Mouse (Mus musculus) Muller cell, postnatal 12 days (primary cell): ENCODE measurements at regions not wholly inside any gene's neighbourhood (a gene's known extent, or its start where the extent isn't known, plus 50 kb on each side); places are given as distances from the start of the nearest gene placed in this dataset.

Source experiments
- DNase-seq: peaks from one replicate; pipeline ENCODE4 v3.0.0-alpha.2; 2015; ENCODE audit errors: inconsistent ontology term

- DNase-seq: no peak
These were observed 364.0 kb downstream of the Cntnap4 start for GRCm38 (mm10) chr8:112933815-112934214.

DNA sequence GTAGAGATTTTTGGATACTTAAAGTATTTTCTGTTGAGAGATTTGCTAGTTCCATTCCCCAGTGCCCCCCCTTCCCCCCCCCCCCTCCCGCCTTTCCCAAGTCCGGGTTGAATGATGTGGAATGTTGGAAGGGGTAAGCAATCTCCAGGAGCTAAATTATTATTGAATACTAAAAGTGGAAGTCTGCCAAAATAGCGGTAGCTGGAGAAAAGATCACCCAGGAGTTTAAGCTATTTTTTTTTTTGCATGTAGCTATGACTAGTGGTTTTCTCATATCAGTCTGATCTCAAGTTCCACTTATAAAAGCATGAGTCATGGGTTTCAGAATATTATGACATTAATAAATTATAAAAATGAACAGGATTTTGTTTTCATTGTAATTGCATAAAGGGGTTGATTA lies 365.6 kb downstream of the Cntnap4 start:
- peak; percentile 70 for DNase-seq

GRCm38 (mm10) chr8:112935897-112936719 lies 366.3 kb downstream of the Cntnap4 start:
- peak; percentile 94 for DNase-seq

- DNase-seq: peak; percentile 31
These were observed 402.6 kb downstream of the Cntnap4 start for GRCm38 (mm10) chr8:112972418-112972817.

- peak; percentile 44 for DNase-seq
These were observed 405.9 kb downstream of the Cntnap4 start for GRCm38 (mm10) chr8:112975734-112976133.

- peak; percentile 89 for DNase-seq
These were observed 406.5 kb downstream of the Cntnap4 start for GRCm38 (mm10) chr8:112976312-112976711.

DNA sequence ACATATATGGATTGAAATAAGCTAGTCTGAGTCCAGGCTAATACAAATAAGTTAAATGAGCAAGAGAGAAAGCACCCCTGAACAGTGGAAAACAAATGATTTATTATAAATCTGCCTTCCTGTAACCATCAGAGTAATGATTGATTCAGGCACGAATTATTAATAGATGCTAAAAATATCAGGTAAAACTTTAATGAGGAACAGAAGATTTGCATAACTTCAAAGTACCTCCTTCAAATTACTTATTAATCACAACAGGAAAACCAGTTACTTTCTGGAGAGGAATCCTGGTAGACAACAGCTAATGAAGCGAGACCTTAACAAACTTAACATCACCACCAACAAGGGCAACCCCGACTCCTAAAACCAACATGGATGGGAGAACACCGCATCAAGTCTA lies 423.9 kb downstream of the Cntnap4 start:
- no peak for DNase-seq

DNA sequence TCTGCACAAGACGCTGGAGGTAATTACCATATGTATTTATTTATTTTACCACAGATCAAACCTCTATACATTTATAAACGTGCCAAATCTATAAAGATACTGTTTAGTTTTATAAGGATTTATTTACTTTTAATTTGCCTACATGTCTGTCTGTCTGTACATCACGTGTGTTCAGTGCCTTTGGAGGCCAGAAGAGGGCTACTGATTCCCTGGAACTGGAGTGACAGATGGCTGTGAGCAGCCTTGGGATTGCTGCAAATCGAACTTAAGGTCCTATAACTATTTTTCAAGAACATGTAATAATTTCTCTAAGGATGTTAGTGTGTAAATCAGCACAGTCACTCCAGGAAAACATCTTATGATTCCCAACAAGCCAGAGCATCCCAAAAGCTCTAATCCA lies 437.5 kb downstream of the Cntnap4 start:
- no peak for DNase-seq

DNA sequence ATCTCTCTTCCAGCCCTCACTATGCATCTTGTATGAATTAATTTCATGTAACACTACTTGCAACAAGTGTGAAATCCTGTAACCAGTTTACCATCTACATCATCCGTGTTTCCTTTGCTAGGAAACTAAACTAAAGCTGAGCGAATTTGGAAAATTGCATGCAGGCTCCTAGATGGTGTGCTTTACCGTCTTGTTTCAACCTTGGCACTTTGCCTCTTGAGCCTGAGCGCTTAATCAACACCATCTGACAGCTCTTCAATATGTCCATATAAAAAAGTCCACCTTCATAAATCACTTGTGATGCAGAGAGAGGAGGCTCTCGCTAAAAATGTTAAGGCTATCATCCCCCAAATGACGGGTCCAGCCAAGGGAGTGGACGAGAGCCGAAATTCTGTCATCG lies 459.0 kb downstream of the Cntnap4 start:
- DNase-seq: no peak

DNA sequence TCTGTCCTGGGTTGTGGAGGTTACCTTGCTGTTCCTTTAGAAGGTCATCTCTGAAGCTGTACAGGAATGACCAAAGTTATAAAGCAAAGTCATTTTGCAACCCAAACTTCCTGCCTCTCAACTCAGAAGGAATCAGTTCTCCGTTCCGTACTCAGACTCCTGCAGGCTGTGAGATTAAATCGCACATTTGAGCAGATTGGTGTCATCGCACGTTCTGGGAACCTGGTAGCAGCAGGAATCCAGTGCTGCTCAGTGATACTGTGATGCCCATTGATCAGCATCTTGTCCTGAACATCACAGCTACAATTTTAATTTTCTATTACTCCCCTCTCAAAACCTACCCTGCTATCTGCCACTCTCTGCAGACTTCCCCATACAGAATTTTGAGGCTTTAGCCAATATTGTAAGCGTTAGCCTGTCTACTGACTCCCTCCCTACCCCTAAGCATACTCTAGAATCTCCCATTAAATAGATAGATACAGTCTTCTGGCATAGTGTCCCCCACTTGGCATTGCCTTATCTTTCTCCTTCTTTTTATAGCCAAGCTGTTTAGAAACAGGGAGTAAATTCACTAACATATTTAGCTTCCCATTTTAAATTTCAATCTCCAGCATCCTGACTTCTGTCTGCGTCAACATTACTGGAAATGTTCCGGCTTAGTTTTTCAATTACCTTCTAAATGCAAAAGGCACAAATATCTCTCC lies 482.1 kb downstream of the Cntnap4 start:
- DNase-seq: no peak

DNA sequence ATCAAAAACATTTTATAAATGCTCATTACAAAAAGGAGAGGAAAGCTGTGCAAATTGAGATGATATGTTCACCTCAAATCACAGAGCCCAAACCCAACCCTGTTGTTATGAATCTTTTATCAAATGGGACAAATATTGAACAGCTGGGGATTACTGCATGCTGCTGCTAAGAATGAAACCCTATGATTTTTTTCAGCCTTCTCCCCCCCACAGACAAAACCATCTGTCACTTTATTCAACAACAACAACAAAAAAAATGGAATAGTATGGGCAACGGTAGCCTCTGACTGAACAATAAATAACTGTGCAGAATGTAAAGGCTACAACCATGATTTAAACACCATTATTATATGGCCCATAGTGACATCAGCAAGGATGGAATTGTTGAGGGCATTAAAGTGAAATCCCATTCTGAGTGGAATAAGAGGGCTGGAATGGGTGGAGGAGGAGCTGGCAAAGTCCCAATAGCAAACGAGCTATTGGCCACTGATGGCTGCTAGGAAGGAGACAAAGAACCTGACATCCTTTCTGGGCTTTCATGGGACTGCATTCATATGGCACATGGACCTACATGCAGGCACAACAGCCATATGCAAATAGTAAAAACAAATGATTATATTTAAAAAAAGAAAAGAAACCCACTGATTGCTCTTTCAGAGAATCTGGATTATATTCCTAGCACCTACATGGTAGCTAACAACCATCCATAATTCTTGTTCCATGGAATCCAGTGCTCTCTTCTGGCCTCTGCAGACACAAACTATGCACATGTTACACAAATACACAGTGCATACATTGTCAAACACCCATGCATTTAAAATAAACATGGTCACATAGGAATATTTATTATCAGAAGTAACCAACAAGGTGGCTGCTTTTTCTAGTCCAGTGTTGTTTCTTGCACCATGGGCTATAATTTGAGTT lies 495.7 kb downstream of the Cntnap4 start:
- DNase-seq: no peak

DNA sequence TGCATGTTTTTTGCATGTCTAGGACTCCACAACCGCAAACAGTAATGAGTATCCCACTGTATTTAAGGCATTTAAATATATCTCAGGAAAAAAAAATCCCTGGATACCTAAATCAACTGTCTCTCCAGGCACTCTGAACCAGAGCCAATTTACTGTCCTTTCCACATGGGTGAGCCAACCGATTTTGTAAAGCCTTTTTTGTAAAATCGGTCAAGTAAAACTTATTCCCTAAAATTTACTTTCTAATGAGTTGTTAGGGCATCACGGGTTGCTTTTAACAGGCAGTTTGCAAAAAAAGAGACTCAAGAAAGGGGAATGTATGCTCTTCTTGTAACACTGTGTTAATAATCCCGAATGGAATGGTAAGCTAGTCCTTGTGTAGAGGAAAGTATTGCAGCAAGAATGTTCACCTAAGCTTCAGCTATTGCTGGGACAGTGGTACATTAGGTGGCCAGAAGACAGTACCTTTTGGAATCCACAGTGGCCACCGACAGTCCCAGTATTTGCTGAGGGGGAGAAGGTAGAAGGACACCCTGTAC lies 496.4 kb downstream of the Cntnap4 start:
- DNase-seq: peak; percentile 80

DNA sequence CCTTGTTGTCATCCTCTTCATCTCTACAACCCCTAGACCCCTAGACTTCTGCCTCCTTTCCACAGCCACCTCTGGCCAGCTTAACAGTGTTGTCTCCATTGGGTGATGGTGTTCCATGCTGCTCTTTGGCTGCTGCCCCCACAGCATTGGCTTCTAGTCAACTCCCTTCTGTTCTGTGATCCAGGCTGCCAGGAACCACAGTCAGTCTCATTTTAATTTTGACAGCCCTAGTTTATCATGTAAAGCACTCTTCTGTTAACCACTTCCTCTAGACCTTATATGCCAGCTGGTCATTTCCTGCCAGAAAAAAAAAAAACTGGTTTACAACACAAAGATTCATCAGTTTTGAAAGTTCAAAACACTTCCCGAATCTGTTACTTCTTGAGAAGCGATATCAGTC lies 514.1 kb downstream of the Cntnap4 start:
- no peak for DNase-seq

GRCm38 (mm10) chr8:113087586-113087985 lies 517.7 kb downstream of the Cntnap4 start:
- no peak for DNase-seq

- DNase-seq: no peak
These were observed 523.7 kb upstream of the Mon1b start for GRCm38 (mm10) chr8:113111665-113112064.

DNA sequence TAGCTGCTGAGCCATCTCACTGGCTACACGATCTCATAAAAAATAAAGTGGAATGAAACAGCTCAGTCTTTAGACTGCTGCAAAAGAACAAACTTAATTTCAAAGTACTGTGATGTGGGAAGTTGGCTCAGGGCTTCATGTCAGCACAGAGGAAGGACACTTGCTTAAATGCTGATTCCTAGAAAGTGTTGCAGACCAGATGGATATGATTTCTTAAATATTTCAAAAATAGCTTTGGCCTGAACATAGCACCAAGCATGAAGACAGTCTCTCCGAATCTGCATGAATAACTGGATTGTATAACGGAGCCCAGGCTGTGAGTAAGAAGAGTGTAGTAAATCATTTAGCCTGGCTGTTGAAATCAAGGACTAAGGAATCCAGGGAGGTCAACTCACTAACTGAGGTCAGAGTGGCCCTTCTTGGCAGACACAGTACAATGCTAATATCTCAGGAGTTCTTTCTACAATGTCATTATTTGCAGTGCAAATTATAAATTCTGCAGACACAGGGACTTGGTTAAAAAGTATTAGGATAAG lies 521.2 kb upstream of the Mon1b start:
- no peak for DNase-seq

DNA sequence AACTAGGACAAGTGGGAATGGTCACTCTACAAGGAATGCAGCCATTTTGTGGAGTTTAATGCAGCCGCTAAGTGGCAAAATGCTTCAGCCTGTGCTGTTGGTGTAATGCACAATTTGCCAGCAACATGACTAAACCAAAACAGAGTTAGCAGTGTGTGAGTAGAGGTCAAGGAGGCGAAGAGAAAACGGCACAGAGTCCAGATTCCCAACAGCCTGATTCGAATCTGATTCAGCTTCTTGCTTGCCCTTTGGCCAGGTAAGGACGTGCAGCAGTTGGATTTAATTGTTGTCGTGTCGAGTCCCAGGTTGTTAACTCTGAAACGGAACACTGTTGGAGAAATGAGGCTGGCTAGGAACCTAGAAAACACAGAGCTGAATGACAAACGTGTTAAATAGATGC lies 518.1 kb upstream of the Mon1b start:
- no peak for DNase-seq

DNA sequence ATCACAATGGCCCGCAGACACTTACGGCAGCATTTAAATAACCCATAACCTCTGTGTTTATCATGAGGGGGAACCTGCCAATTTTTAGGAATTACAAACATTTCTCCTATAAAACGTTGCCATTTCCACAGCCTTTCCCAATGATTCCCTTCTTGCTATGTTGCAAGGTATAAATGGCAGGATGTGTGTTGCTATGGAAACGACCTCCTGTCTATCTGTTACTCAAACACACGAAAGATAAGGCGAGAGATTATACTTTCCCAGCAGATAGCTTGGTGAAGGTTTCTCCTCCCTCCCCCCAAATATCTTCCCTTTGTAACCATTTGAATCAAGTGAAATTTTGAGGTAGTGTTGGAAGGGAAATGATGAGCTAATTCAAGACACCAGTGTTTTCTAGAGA lies 509.8 kb upstream of the Mon1b start:
- no peak for DNase-seq

DNA sequence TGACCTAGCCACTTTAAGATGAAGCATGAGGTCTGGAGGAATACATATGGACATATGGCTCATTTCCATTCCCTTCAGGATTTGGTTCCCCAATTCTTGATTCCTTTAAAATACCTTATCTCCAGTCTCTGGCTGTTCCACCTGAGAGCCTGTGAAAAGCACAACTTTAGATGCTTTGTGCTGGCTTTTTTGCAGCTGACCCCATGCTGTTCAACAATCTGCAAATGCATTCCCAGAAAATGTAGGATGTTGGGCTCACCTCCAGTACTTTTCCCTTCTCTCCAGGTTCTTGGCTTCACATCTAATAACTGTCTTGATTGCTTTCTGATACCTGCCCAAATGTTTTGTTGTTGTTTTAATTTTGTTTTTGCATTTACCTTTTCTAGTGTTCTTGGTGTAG lies 498.0 kb upstream of the Mon1b start:
- no peak for DNase-seq

DNA sequence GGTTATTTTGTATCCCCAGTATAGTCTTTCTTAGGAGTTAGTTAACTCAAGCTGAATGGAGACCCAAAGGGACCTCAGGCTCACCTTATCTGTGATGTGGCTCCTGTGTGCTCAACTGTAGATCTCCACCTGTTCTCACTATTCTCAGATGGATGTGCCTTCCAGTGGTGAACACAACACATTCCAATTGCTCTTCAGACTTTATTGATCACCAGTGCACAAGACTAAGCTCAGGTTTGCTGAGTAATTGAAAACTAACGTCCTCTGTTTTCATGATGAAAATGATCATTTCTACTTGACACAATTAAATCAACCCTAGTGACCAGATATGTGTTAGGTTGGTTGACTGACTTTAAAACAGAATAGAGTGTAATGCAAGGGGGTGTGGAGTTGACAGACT lies 495.4 kb upstream of the Mon1b start:
- no peak for DNase-seq

- no peak for DNase-seq
These were observed 494.3 kb upstream of the Mon1b start for GRCm38 (mm10) chr8:113141131-113141530.

- peak; percentile 19 for DNase-seq
These were observed 458.8 kb upstream of the Mon1b start for GRCm38 (mm10) chr8:113176591-113176990.
